Mouse (Mus musculus): ENCODE measurements at regions not wholly inside any gene's neighbourhood (a gene's known extent, or its start where the extent isn't known, plus 50 kb on each side); places are given as distances from the start of the nearest gene placed in this dataset.

- Histone ChIP-seq H3K27me3 (ENCODE audit: control insufficient read depth, insufficient read depth, low read length) (no peaks in the 10 kb centered on the region), H3K9me3 (ENCODE audit: control insufficient read depth, low read length) (no peaks in the 10 kb centered on the region), H3K4me2 (ENCODE audit: low read depth) (no peak overlapping the region), H3K4me1 (ENCODE audit: control insufficient read depth, insufficient read depth, low read length) (no peaks in the 10 kb centered on the region), H3K27ac (ENCODE audit: low read depth, low read length) (no peak overlapping the region), H3K9ac (ENCODE audit: low read length) (no peak overlapping the region), H3K36me3 (ENCODE audit: control insufficient read depth, insufficient read depth, low read length) (no peaks in the 10 kb centered on the region), H3K4me3 (ENCODE audit: low read depth, low read length) (no peak overlapping the region)
- 83% methylated on average over 2 of the region's 2 CpGs for WGBS
- ATAC-seq (ENCODE audit: insufficient read depth, low FRiP score, low TSS enrichment) (no peak), DNase-seq (ENCODE audit: low spot score) (no peak)
Measured at GRCm38 (mm10) chr9:50440689-50441088, 53.6 kb upstream of the Plet1 start.

- no peaks in the 10 kb centered on the region for H3K4me1 ChIP-seq (ENCODE audit: control insufficient read depth, insufficient read depth, low read length)
- H3K9me3 ChIP-seq (ENCODE audit: control insufficient read depth, low read length): no peaks in the 10 kb centered on the region
- DNase-seq (ENCODE audit: low spot score) (peak; percentile 53), ATAC-seq (ENCODE audit: insufficient read depth, low FRiP score, low TSS enrichment) (no peak)
- no peak overlapping the region for H3K4me2 ChIP-seq (ENCODE audit: low read depth)
- H3K9ac ChIP-seq (ENCODE audit: low read length): no peak overlapping the region
- 62% methylated on average over 22 of the region's 23 CpGs for WGBS
- no peak overlapping the region for H3K27ac ChIP-seq (ENCODE audit: low read depth, low read length)
- no peaks in the 10 kb centered on the region for H3K27me3 ChIP-seq (ENCODE audit: control insufficient read depth, insufficient read depth, low read length)
- H3K4me3 ChIP-seq (ENCODE audit: low read depth, low read length): no peak overlapping the region
- H3K36me3 ChIP-seq (ENCODE audit: control insufficient read depth, insufficient read depth, low read length): no peaks in the 10 kb centered on the region
Measured at GRCm38 (mm10) chr9:50443708-50444463, 50.4 kb upstream of the Plet1 start.

All from neural tube, embryonic 11.5 days (tissue).